Mouse (Mus musculus) intestine, postnatal 0 days (tissue): Measurements from ENCODE around the gene Oxtr. TPM values are rescaled to one million over a fixed set of nuclear protein-coding genes. Genes with fewer than 3 reads are reported as not detected.

ENCODE experiments used
- ATAC-seq: fragments of 200-750 bp; cut with Nextera tagmentation; 2 replicates; pipeline ENCODE4 v1.8.0; 2017; ENCODE audit warnings: mild to moderate bottlenecking, moderate TSS enrichment, moderate library complexity
- H3K27ac ChIP-seq: fragments of 300-500 bp; sonication (generic); 2 replicates; pipeline ENCODE4 v1.5.1; 2014; ENCODE audit warnings: mild to moderate bottlenecking, low read depth, low read length, moderate library complexity
- H3K27me3 ChIP-seq: fragments of 300-500 bp; sonication (generic); replicated peaks from 2 replicates; pipeline ENCODE4 v1.6.1; 2014; ENCODE audit warnings: low read length, mixed read lengths; ENCODE audit not compliant: control insufficient read depth, insufficient read depth
- H3K36me3 ChIP-seq: fragments of 300-500 bp; sonication (generic); 2 replicates; pipeline ENCODE4 v1.6.1; 2014; ENCODE audit warnings: mild to moderate bottlenecking, moderate library complexity; ENCODE audit not compliant: control insufficient read depth, insufficient read depth
- H3K4me1 ChIP-seq: fragments of 300-500 bp; sonication (generic); replicated peaks from 2 replicates; pipeline ENCODE4 v1.6.1; 2014; ENCODE audit warnings: antibody characterized with exemption, low read length, mixed read lengths; ENCODE audit not compliant: control insufficient read depth, insufficient read depth
- H3K4me2 ChIP-seq: fragments of 300-500 bp; sonication (generic); replicated peaks from 2 replicates; pipeline ENCODE4 v1.6.1; 2014; ENCODE audit warnings: low read depth, mild to moderate bottlenecking, moderate library complexity
- H3K4me3 ChIP-seq: fragments of 300-500 bp; sonication (generic); 2 replicates; pipeline ENCODE4 v1.5.1; 2014; ENCODE audit warnings: low read depth, low read length
- H3K9ac ChIP-seq: fragments of 300-500 bp; sonication (generic); 2 replicates; pipeline ENCODE4 v1.6.1; 2014; ENCODE audit warnings: mild to moderate bottlenecking, low read depth, low read length
- H3K9me3 ChIP-seq: fragments of 300-500 bp; sonication (generic); 2 replicates; pipeline ENCODE4 v1.6.1; 2016; ENCODE audit warnings: mixed run types; ENCODE audit not compliant: control insufficient read depth
- CTCF ChIP-seq: sonication (generic); IDR thresholded peaks from 2 replicates; pipeline ENCODE4 v1.5.1; 2016; ENCODE audit warnings: low read depth, mild to moderate bottlenecking, control low read depth, antibody characterized with exemption, moderate library complexity
- WGBS: fragments of 180-500 bp; shearing (Covaris S2); extraction: QIAGEN DNeasy Blood & Tissue Kit; methylation state at CpG from one replicate; pipeline ENCODE4 v1.1.7; 2014; 5-methylcytosine and 5-hydroxymethylcytosine counted together
- polyA plus RNA-seq: library from polyadenylated mRNA; unstranded; fragments of >200 nt; fragmentation: Nextera tagmentation; extraction: Ambion mirVana; gene quantifications from 2 replicates; pipeline ENCODE4 v1.2.1, GENCODE M21; 2015

The Oxtr gene
- polyA plus RNA-seq, 1 experiment from 2014 or later: 0.14 TPM

- TF ChIP-seq CTCF: no peak
- Histone ChIP-seq H3K9ac (no peak overlapping the region), H3K4me2 (no peak overlapping the region), H3K27me3 (no peaks in the 10 kb centered on the region), H3K4me3 (no peak overlapping the region), H3K4me1 (no peaks in the 10 kb centered on the region), H3K36me3 (no peaks in the 10 kb centered on the region), H3K9me3 (no peaks in the 10 kb centered on the region), H3K27ac (no peak overlapping the region)
- ATAC-seq: no peak
- 87% methylated on average over 6 of the region's 6 CpGs for WGBS
Observed at GRCm38 (mm10) chr6:112514591-112514990, 24.8 kb upstream of the Oxtr start.

- TF ChIP-seq CTCF: no peak
- H3K27me3 ChIP-seq: no peaks in the 10 kb centered on the region
- no peak overlapping the region for H3K4me2 ChIP-seq
- no peak overlapping the region for H3K27ac ChIP-seq
- ATAC-seq: no peak
- H3K36me3 ChIP-seq: no peaks in the 10 kb centered on the region
- H3K9ac ChIP-seq: no peak overlapping the region
- H3K9me3 ChIP-seq: no peaks in the 10 kb centered on the region
- H3K4me3 ChIP-seq: no peak overlapping the region
- WGBS: 57% methylated on average over 4 of the region's 4 CpGs
- H3K4me1 ChIP-seq: no peaks in the 10 kb centered on the region
Observed at GRCm38 (mm10) chr6:112510346-112510745, 20.6 kb upstream of the Oxtr start.

DNA sequence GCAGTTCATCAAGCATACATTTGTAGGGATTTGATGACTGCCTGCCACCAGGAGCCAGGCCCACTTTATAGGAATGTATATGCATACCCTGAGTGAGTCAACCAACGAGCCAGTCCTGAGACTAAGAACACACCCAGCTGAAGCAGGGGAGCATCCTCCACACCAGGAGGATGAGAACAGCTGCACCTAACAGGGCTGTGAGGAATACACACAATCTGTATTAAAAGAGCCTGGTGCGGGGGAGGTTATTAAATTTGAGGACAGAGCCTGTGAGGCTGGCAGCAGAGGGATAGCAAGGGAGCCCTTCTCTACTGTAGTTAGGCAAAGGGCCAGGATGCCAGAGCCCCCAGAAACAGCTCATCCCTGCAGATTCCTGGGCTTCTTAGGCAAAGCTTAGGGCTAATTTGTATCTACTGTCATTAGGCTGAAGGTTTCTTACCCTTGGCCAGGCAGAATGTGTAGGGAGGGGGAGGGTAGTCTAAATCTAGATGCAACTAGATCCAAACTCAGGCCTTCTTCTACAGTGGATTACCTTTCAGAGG is 19.9 kb upstream of the Oxtr start:
- TF ChIP-seq CTCF: no peak
- no peak for ATAC-seq
- no peaks in the 10 kb centered on the region for H3K27me3 ChIP-seq
- no peaks in the 10 kb centered on the region for H3K4me1 ChIP-seq
- H3K36me3 ChIP-seq: no peaks in the 10 kb centered on the region
- no peak overlapping the region for H3K27ac ChIP-seq
- no peak overlapping the region for H3K9ac ChIP-seq
- H3K9me3 ChIP-seq: no peaks in the 10 kb centered on the region
- no peak overlapping the region for H3K4me3 ChIP-seq
- H3K4me2 ChIP-seq: no peak overlapping the region
- 52% methylated on average over 2 of the region's 2 CpGs for WGBS

DNA sequence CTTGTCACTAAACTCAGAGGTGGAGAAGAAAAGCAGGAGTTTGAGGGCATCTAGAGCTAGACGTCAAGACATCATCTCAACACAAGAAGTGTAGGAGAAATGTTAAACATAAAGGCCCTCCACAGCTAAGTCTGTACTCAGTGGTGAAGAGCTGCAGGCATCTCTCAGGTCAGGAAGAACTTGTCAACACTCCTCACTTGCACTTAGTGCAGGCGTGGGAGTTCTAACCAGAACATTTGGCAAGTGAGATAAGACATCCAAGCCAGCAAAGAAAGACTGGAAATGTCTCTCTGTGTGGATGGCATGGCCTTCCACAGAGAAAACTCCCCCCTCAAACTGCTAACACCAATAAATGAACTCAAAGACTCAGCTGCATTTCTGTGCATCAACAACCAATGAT is 17.9 kb upstream of the Oxtr start:
- no peak overlapping the region for H3K4me3 ChIP-seq
- no peaks in the 10 kb centered on the region for H3K9me3 ChIP-seq
- WGBS: 59% methylated on average over 2 of the region's 2 CpGs
- no peak overlapping the region for H3K9ac ChIP-seq
- no peak overlapping the region for H3K4me2 ChIP-seq
- ATAC-seq: no peak
- no peak overlapping the region for H3K27ac ChIP-seq
- no peaks in the 10 kb centered on the region for H3K4me1 ChIP-seq
- H3K27me3 ChIP-seq: no peaks in the 10 kb centered on the region
- H3K36me3 ChIP-seq: no peaks in the 10 kb centered on the region
- TF ChIP-seq CTCF: no peak

DNA sequence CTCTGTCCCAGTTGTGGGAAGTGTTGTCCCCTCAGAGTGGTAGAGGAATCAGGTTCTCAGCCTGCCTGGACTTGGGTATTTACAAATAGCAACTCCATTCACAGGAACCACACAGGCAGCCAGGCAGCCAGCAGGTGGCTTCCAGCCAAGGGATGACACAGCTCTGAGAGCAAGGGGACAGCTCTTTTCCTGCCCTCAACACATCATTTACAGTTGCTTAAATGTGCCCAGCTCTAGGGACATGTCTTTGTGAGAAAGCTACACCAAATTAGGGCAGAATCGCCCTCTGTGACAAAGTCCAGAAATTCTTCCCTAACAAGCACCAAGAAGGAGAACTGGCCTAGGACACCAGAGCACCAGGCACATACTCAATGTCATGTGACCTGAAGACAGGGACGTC is 11.4 kb upstream of the Oxtr start:
- Histone ChIP-seq H3K4me3 (no peak overlapping the region), H3K36me3 (no peaks in the 10 kb centered on the region), H3K4me2 (no peak overlapping the region), H3K9me3 (no peaks in the 10 kb centered on the region), H3K4me1 (no peaks in the 10 kb centered on the region), H3K27me3 (no peaks in the 10 kb centered on the region), H3K9ac (no peak overlapping the region), H3K27ac (no peak overlapping the region)
- TF ChIP-seq CTCF: 0 out of 2 replicates have a peak, but pooled peaks have one; percentile 8
- 53% methylated on average over 2 of the region's 2 CpGs for WGBS
- ATAC-seq: no peak

GRCm38 (mm10) chr6:112499456-112499855 is 9.7 kb upstream of the Oxtr start:
- no peak overlapping the region for H3K4me2 ChIP-seq
- H3K4me1 ChIP-seq: 0 out of 2 replicates have a peak, but pooled peaks cover 4% of the 10 kb centered on the region
- 33% methylated on average over 2 of the region's 2 CpGs for WGBS
- no peak overlapping the region for H3K9ac ChIP-seq
- no peak overlapping the region for H3K4me3 ChIP-seq
- ATAC-seq: peak; percentile 78
- H3K27me3 ChIP-seq: no peaks in the 10 kb centered on the region
- no peak for TF ChIP-seq CTCF
- no peaks in the 10 kb centered on the region for H3K9me3 ChIP-seq
- H3K36me3 ChIP-seq: no peaks in the 10 kb centered on the region
- no peak overlapping the region for H3K27ac ChIP-seq

- peak; percentile 63 for ATAC-seq
- Histone ChIP-seq H3K4me3 (no peak overlapping the region), H3K4me1 (0 out of 2 replicates have a peak, but pooled peaks cover 4% of the 10 kb centered on the region), H3K36me3 (no peaks in the 10 kb centered on the region), H3K4me2 (no peak overlapping the region), H3K27ac (no peak overlapping the region), H3K9ac (no peak overlapping the region), H3K9me3 (no peaks in the 10 kb centered on the region), H3K27me3 (no peaks in the 10 kb centered on the region)
- no peak for TF ChIP-seq CTCF
- 76% methylated on average over 3 of the region's 3 CpGs for WGBS
Observed at GRCm38 (mm10) chr6:112498716-112499115, 9.0 kb upstream of the Oxtr start.
